Mouse (Mus musculus) ES-Bruce4 (cell line): ENCODE measurements around the gene Wscd2. TPM values are rescaled to one million over a fixed set of nuclear protein-coding genes. Genes with fewer than 3 reads are reported as not detected.

Experiments used
- H3K27ac ChIP-seq: 2 replicates; pipeline ENCODE4 v1.5.1; 2012; ENCODE audit warnings: low read length, inconsistent platforms; ENCODE audit not compliant: insufficient read depth
- H3K27me3 ChIP-seq: 2 replicates; pipeline ENCODE4 v1.6.1; 2012; ENCODE audit warnings: mild to moderate bottlenecking, low read length, inconsistent platforms; ENCODE audit not compliant: control insufficient read depth, poor library complexity, insufficient read depth, severe bottlenecking
- H3K36me3 ChIP-seq: 2 replicates; pipeline ENCODE4 v1.6.1; 2012; ENCODE audit warnings: inconsistent platforms, mild to moderate bottlenecking, low read length, moderate library complexity; ENCODE audit not compliant: control insufficient read depth, poor library complexity, insufficient read depth, severe bottlenecking
- H3K4me1 ChIP-seq: one replicate; pipeline ENCODE4 v1.8.1; 2011; ENCODE audit warnings: low read length; ENCODE audit not compliant: control insufficient read depth, insufficient read depth
- H3K4me3 ChIP-seq: 2 replicates; pipeline ENCODE4 v1.5.1; 2011; ENCODE audit warnings: low read depth, mild to moderate bottlenecking, low read length
- H3K9ac ChIP-seq: 2 replicates; pipeline ENCODE4 v1.6.1; 2012; ENCODE audit warnings: low read depth, mild to moderate bottlenecking, inconsistent platforms; ENCODE audit not compliant: poor library complexity, severe bottlenecking
- H3K9me3 ChIP-seq: replicated peaks from 2 replicates; pipeline ENCODE4 v1.6.1; 2012; ENCODE audit warnings: mild to moderate bottlenecking, low read length, inconsistent platforms; ENCODE audit not compliant: control insufficient read depth, poor library complexity, insufficient read depth, severe bottlenecking
- CTCF ChIP-seq: IDR thresholded peaks from one replicate; pipeline ENCODE4 v1.8.1; 2011; ENCODE audit warnings: low read depth, low read length
- EP300 ChIP-seq: IDR thresholded peaks from 2 replicates; pipeline ENCODE4 v1.6.1; 2011; ENCODE audit warnings: low read depth, low read length; ENCODE audit not compliant: insufficient read depth
- POLR2A ChIP-seq: IDR thresholded peaks from one replicate; pipeline ENCODE4 v1.8.1; 2011; ENCODE audit warnings: low read length; ENCODE audit not compliant: insufficient read depth
- polyA plus RNA-seq: library from polyadenylated mRNA; stranded (reverse); fragments of >200 nt; gene quantifications from 2 replicates; pipeline ENCODE4 v1.2.4, GENCODE M21; 2011; ENCODE audit warnings: low read depth; ENCODE audit not compliant: missing spikeins, insufficient read depth, insufficient read length

The Wscd2 gene
- polyA plus RNA-seq, 1 experiment = 2.3 TPM

DNA sequence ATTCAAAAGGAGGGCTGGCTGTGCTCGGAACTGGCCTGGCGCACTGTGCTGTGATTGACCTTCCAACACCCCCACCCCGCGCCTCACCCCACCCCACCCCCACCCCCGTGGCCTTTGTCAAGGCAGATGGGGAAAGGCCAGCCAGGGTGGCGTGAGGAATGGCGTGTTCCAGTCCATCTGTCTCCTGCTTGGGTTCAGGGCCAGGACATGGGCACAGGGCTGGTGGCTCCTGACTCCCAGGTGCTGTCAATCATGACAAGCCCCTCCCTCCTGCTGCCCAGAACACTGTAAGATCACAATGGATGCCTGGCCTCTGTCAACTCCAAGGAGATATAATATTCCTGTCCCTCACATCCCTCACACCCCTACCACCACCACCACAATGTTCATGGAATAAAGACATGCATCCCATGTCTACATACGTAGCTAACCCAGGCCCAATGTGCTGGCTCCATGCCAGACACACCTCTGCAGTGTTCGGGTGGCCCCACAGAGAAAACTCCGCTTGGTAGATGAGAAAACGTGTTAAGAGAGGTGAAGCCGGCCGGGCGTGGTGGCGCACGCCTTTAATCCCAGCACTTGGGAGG lies 130.1 kb downstream of the Wscd2 start:
- peaks cover 12% of the 10 kb centered on the region for H3K4me1 ChIP-seq
- no peaks in the 10 kb centered on the region for H3K36me3 ChIP-seq
- no peak overlapping the region for H3K9ac ChIP-seq
- H3K27ac ChIP-seq = peak overlapping the region; percentile 33
- no peak overlapping the region for H3K4me3 ChIP-seq
- no peaks in the 10 kb centered on the region for H3K27me3 ChIP-seq
- 0 out of 2 replicates have a peak, but pooled peaks cover 8% of the 10 kb centered on the region for H3K9me3 ChIP-seq
- no peak for TF ChIP-seq CTCF
- TF ChIP-seq EP300 = peak; percentile 72; the same call in 1 of the 2 replicates

DNA sequence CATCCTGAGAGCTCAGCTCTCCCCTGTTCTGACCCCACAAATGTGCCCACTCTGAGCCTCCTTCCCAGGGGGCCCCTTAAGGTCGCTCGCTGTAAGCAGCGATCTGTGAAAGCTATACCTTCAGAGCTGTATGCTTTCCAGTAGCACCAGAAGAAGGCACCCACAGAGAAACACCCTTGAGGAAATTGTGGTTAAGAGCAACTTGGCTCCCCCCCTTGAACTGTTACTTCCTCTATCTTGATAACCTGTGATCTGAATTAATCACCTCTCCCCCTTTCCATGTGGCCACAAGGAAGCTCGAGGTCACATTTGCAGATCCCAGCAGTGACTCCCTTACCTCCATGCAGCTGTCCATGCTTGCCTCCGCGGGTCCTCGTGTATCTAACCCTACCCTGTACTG lies 130.9 kb downstream of the Wscd2 start:
- Histone ChIP-seq H3K27ac (no peak overlapping the region), H3K27me3 (no peaks in the 10 kb centered on the region), H3K9ac (0 out of 2 replicates have a peak overlapping the region, but pooled peaks have one; percentile 28), H3K4me1 (peaks cover 12% of the 10 kb centered on the region), H3K9me3 (0 out of 2 replicates have a peak, but pooled peaks cover 8% of the 10 kb centered on the region), H3K4me3 (no peak overlapping the region), H3K36me3 (no peaks in the 10 kb centered on the region)
- no peak for TF ChIP-seq EP300
- TF ChIP-seq CTCF = no peak
- TF ChIP-seq POLR2A = no peak

GRCm38 (mm10) chr5:113623052-113623451 lies 132.9 kb downstream of the Wscd2 start:
- no peak for TF ChIP-seq EP300
- TF ChIP-seq POLR2A = no peak
- no peak for TF ChIP-seq CTCF
- no peak overlapping the region for H3K9ac ChIP-seq
- no peaks in the 10 kb centered on the region for H3K36me3 ChIP-seq
- no peaks in the 10 kb centered on the region for H3K27me3 ChIP-seq
- peaks cover 12% of the 10 kb centered on the region for H3K4me1 ChIP-seq
- no peak overlapping the region for H3K4me3 ChIP-seq
- 0 out of 2 replicates have a peak, but pooled peaks cover 8% of the 10 kb centered on the region for H3K9me3 ChIP-seq
- H3K27ac ChIP-seq = no peak overlapping the region

GRCm38 (mm10) chr5:113625068-113625467 lies 134.9 kb downstream of the Wscd2 start:
- Histone ChIP-seq H3K9me3 (0 out of 2 replicates have a peak, but pooled peaks cover 8% of the 10 kb centered on the region), H3K4me1 (peaks cover 12% of the 10 kb centered on the region), H3K36me3 (no peaks in the 10 kb centered on the region), H3K27ac (no peak overlapping the region), H3K27me3 (no peaks in the 10 kb centered on the region), H3K9ac (no peak overlapping the region), H3K4me3 (no peak overlapping the region)
- no peak for TF ChIP-seq CTCF
- TF ChIP-seq POLR2A = no peak
- no peak for TF ChIP-seq EP300

DNA sequence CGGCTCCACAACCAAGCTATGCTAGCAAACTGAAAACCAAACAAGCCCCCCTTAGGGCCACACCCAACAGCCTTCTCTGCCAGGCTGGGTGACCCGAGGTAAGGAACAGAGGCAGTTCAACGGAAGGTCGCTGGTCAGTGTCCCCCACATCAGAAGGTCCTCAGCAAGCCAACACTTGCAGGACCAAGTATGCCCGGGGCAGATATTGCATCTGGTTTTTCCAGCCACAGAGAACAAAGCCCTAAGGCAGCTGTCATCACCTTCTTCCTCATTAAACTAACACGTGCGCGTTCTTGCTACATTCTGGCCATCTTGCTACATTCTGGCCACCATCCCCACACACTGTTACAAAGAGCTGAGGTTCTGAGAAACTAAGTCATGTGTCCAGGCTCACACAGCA lies 136.2 kb downstream of the Wscd2 start:
- Histone ChIP-seq H3K27me3 (no peaks in the 10 kb centered on the region), H3K27ac (no peak overlapping the region), H3K4me3 (no peak overlapping the region), H3K9ac (no peak overlapping the region), H3K9me3 (0 out of 2 replicates have a peak, but pooled peaks cover 8% of the 10 kb centered on the region), H3K36me3 (no peaks in the 10 kb centered on the region), H3K4me1 (peaks cover 11% of the 10 kb centered on the region)
- TF ChIP-seq EP300 = no peak
- TF ChIP-seq POLR2A = no peak
- TF ChIP-seq CTCF = no peak

- no peaks in the 10 kb centered on the region for H3K27me3 ChIP-seq
- H3K9me3 ChIP-seq = 0 out of 2 replicates have a peak, but pooled peaks cover 8% of the 10 kb centered on the region
- H3K4me1 ChIP-seq = peaks cover 9% of the 10 kb centered on the region
- no peak overlapping the region for H3K4me3 ChIP-seq
- no peaks in the 10 kb centered on the region for H3K36me3 ChIP-seq
- no peak overlapping the region for H3K9ac ChIP-seq
- no peak overlapping the region for H3K27ac ChIP-seq
- TF ChIP-seq EP300 (no peak), POLR2A (no peak), CTCF (no peak)
These were observed 136.9 kb downstream of the Wscd2 start for GRCm38 (mm10) chr5:113626991-113627390.
